Mouse (Mus musculus) cerebellum, postnatal 25 days (tissue): ENCODE measurements around the gene D5Ertd577e.
"Not testable (repeated sequence)": the region's sequence is repeated elsewhere in the genome, so short reads cannot be mapped to it uniquely, and the experiment has no call there.

ENCODE experiments used
- DNase-seq, 2 experiments: peaks; one replicate each; pipeline ENCODE4 v3.0.0; 2021; ENCODE audit warnings: mixed read lengths in 2 of 2

The D5Ertd577e gene

GRCm38 (mm10) chr5:95456506-95456905 lies at the start of gene D5Ertd577e:
Gene D5Ertd577e (plus strand): TSS chr5:95456806.
- DNase-seq: not testable (repeated sequence)

- not testable (repeated sequence) for DNase-seq
These were observed 53.9 kb downstream of the D5Ertd577e start, which contains the start of gene Gm3286 for GRCm38 (mm10) chr5:95510458-95510857. Gene Gm3286 (plus strand): TSS chr5:95510758.
